Mouse (Mus musculus): ENCODE results near the gene Nt5dc2. TPM values are rescaled to one million over a fixed set of nuclear protein-coding genes. Genes with fewer than 3 reads are reported as not detected.

The Nt5dc2 gene
- total RNA-seq, 2 experiments from 2014 or later: 27.0 to 32.7 TPM

DNA sequence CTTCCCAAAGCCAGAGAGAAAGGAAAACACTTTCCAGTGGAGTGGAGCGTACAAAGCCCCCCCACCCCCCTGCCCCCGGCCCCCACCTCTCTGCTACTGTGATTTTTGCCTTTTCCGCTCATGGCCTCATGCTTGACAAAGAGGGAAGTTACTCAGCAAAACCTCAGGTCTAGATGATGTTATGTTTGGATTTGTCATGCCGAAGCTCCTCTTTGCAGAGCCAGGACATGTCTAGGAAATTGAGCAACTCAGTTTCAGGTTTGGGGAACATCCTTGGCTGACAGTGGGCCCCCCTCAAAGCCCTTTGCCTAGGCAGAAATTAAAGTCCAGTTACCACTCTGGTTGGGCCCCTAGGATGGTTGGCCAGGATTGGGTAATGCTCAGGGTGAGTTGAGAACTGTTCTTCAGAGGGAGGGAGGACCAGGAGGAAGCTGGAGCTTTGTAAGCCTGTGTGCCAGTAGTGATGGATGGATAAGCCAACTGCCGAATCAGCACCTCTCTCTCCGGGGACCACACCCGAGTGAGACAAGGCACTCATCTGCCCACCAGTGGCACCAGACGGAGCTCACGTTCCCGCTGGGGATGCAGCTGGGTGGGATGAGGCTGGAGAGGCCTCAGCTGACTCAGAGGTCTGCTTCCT is 35.3 kb downstream of the Nt5dc2 start:
- DNase-seq (ENCODE audit: low spot score in 2 of 2): no peak

DNA sequence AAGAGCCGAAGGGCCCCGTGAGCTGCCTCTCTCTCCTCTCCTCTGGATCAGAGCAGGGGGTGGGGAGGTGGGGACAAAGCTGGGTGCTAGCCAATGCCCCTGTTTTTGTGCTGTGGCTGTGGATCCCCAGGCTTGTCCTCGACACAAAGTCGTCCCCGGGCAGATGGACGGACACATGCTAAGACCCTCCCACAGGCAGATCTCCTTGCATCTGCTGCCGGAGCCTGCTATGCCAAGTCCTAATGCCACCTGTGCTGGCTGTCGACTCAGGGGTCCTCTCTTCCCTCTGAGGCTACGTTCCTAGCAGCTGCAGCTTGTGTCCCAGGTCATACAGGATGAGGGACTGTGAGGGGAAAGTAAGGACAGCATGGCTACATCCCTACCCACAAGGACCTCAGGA is 36.0 kb downstream of the Nt5dc2 start:
- DNase-seq (ENCODE audit: low spot score in 2 of 2): no peak

DNA sequence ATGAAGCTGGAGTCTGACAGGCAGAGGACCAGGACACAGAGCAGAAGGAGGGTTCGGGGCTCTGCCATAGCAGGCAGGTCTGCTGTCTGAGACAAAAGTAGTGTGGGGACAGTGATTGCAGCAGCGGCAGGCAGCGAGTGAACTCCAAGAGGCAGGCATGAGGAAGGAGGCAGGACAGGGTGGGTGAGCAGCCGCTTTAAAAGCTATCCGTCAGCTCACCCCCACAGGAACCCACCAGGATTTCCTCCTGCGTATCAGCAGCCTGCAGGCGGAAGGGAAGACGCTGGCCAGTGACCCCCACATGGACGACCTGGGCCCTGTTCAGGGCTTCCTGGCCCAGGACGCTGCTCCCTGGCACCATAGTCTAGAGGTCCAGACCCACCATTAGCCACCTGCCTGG is 37.6 kb downstream of the Nt5dc2 start, which contains the start of gene Stab1:
Gene Stab1, minus strand, starts transcription at position 217 of the 400 bp plus-strand sequence.
- DNase-seq (ENCODE audit: low spot score in 2 of 2): peak in 1 of 2 experiments; percentile 21

DNA sequence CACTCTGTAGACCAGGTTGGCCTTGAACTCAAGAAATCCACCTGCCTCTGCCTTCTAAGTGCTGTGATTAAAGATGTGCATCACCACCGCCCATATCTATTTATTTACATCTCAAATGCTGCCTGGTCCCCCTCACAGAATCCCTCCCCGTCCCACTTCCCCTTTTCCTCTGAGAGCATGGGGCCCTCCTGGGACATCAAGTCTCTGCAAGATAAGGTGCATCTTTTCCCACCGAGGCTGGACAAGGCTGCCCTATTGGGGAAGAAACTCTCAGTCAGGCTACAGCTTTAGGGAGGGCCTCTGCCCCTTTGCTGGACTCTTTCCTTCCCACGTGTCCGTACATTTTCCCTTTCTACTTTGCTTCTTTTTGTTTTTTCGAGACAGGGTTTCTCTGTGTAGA is 38.7 kb downstream of the Nt5dc2 start:
- DNase-seq (ENCODE audit: low spot score in 2 of 2): no peak

DNA sequence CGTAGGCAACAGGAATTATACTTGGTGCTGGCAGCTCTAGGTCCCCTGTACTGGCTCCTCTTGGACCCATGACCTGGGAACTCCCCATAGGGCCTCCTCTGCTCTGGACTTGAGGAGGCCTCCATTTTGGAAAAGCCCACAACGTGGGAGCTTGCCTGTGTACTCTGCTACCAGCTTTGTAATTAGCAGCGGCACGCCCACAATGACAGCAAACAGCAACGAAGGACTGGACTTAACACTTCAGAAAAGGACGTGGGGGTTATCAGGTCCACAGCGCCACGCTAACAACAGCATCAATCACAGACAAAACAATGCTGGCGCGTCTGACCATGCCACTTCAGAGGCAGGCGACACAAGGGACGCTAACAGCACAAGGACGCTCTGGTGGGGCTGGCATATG is 40.1 kb downstream of the Nt5dc2 start:
- DNase-seq (ENCODE audit: low spot score in 2 of 2): no peak

DNA sequence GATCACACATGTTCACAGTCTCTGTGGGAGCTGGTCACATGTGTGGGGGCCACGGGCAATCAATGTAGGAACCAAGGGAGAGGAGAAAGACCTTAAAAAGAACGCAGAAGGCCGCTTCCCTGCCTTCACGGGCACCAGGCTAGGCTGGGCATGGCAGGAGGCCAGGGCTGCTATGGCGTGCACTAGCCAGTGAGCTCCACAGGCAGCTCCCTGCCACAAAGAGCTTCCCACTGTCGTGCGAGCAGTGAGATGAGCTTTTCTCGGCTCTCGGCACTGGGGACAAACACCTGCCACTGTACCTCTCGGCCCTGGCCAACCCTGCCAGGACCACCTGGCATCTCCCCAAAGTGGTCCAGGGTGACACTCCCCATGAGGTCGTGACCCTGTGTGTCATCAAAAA is 40.5 kb downstream of the Nt5dc2 start:
- DNase-seq (ENCODE audit: low spot score in 2 of 2): no peak

DNA sequence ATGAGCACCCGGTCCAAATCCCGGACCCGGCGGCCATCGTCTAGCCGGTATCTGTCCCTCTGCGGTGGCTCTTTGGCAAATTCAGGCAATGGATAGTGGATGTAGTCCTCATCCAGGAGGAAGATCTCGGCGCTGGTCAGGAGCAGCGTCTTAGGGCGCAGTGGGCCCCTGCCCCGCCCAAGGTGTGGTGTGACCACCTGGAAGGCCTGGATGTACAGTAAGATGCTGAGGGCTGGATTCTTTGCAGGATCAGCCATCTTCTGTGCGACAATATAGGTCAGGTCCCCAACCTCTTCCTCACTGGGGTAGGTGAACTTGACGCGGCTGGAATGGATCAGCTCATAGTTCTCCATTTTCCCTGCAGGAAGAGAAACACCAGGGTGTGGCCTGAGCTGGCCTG is 41.0 kb downstream of the Nt5dc2 start:
- no peak for DNase-seq (ENCODE audit: low spot score in 2 of 2)

DNA sequence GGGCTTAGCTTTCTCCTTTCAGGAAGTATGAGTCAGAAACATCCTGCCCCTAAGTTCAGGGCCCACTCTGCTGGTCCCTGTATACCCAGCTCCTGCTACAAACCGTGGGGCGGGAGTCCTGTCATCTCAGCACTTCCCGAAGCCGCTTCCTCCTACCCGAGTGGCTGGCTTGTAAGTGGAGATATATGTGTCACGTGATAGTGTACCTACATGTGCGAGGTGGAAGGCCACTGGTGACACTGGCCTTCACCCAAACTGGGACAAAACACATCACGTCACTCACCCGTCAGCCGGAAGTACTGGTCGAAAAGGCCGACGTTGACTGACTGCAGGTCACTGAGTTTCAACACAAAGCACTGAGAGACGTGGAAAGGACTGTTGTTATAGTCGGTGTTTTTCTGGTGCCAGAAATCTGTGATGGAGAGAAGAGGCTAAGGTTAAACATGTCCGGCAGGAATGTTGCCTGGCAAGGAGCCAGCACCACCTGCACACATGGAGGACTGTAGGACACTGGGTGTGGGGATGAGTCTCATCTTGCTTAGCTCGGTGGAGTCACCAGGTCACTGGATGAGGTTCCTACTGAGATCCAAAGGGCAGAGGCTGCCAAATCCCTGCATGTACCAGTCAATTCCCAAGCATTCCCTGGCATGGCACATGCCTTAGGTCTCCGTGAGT is 42.1 kb downstream of the Nt5dc2 start:
- DNase-seq (ENCODE audit: low spot score in 2 of 2): peak in 1 of 2 experiments; percentile 28

DNA sequence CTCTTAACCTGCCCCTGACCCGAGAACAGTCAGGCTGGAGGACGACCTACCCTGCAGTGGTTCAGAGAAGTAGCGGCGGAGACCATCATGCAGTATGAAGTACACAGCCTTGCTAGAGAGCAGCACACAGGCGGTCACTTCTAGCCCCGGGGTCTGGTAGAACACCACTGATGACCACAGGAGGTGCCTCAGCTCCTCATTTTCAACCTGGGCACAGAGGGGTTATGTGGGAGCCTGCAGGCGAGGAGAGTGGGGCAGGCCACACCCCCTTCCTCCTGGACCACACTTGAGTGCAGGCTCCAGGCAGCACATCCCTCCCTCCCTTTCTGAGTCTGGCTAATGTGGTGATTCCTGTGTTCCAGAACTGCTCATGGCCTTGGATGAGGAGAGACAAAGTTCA is 42.7 kb downstream of the Nt5dc2 start:
- no peak for DNase-seq (ENCODE audit: low spot score in 2 of 2)

DNA sequence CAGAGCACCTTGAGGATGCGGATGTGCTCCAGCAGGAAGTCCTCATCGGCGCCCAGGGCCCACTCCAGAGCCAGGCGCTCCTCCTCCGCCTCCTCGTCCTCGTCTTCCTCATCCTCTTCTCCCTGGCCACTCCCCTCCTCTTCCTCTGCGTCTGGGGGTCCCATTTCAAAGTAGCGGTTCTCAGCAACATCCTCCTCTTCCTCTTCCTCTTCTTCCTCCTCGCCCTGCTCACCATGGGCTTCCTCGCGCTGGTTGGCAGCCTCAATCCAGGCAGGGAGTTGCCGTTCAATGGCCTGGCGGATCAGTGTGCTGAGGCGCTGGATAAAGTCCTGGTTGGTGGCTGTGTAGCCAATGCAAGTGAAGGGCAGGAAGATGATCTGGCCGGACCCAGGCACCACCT is 46.4 kb downstream of the Nt5dc2 start:
- DNase-seq (ENCODE audit: low spot score in 2 of 2): no peak

DNA sequence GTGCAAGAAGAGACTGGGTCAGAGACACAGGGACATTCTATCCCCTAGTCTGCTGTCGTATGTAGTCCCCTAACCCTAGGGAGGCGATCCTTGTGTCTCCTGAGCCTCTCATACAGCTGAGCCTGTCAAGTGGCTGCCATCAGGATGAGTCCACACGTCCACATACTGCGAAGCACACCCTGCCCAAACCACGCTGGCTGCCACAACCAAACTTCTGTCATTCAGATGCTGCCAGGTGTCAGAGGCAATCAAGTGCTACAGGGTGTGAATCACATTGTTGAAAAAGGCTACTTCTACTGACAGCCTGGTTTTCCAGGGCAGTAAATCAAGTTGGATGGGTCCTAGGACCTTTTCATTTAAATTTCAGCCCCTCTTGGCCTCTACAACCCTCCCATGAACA is 46.9 kb downstream of the Nt5dc2 start:
- no peak for DNase-seq (ENCODE audit: low spot score in 2 of 2)

DNA sequence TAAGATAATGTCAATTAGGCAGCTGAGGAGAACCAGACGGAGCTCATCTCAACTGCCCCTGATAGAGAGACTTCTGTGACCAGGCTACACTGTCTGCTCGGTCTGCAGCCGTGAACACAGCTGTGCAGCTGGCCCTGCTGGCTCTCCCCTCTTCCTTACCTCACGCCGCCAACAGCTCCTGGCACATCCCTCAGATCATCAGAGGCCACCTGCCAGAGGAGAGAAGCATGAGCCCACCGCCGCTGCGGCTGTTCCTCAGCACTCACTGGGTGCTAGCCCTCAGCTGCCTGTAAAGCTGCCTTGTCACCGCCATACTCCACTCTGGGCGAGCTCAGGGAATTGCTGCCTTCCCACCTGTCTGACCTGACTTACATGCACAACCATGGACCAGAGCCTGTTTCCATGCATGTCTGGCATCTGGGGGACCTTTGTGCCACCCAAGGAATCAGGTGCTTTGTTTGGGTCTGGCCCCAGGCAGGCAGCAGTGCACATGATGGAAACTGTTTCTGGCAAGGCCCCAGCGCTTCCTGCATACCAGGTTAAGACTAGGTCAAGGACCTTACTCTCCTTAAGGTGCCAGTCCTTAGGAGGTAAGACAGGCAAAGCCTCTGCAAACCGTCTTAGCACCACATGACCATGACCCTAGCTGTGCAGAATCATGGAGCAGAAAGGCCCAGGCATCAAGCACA is 49.0 kb downstream of the Nt5dc2 start:
- no peak for DNase-seq (ENCODE audit: low spot score in 2 of 2)

DNA sequence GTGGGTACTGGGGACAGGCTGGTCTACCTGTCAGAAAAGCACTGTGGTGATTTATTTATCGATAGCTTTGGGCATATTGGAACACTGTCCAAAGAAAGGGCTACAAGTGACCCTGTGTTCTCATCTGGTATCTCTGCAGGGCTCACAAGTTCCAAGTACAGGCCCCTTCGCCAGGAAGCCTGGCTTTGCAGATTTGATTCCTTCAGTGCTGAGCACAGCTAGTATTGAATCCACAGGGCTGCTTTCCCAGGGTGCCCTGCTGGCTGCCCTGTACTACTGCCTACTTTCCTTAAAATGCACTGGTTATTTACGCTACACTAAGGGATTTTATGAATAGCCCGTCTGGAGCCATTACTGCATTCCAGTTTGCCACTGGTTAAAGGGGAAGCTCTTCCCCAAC is 50.7 kb downstream of the Nt5dc2 start:
- DNase-seq (ENCODE audit: low spot score in 2 of 2): no peak

DNA sequence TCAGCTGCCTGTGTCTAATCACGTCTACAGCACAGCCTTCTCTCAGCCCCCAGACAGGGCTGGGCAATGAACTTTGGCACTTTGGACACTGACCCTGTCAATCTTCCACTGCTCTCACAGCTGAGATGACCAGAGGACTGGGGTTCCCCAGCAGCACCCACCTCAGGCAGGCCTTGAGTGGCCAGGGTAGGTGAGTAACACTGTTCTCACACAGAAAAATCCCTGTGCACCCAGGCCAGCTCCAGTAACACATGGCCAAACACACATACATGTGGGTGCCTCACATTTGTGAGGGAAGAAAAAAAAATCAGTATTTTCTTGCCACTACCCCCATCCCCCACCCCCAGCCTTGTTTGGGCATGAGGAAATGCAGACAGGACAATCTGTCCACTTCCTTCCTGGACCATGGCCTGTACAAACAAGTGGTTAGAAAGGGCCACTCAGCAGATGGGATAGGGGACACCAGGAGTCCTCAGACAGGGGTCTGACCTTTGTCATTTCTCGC is 52.0 kb downstream of the Nt5dc2 start:
- no peak for DNase-seq (ENCODE audit: low spot score in 2 of 2)

DNA sequence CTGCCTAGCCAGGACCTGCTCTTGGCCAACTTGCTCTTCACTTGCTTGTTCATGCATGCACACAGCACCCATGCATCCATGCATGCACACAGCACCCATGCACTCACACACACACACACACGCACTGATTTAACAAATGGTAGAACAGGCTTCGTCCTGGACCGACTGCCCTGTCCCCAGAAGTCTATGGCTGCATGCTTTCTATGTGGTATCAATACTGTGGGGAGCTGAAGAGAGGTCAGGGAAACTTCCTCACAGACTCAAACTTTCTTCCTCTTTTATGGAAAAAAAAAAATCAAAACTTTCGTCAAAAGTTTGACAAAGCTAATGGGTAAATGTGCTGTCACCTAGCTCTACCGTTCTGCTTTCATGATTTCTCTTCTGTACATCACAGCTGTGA is 52.7 kb downstream of the Nt5dc2 start:
- no peak for DNase-seq (ENCODE audit: low spot score in 2 of 2)

DNA sequence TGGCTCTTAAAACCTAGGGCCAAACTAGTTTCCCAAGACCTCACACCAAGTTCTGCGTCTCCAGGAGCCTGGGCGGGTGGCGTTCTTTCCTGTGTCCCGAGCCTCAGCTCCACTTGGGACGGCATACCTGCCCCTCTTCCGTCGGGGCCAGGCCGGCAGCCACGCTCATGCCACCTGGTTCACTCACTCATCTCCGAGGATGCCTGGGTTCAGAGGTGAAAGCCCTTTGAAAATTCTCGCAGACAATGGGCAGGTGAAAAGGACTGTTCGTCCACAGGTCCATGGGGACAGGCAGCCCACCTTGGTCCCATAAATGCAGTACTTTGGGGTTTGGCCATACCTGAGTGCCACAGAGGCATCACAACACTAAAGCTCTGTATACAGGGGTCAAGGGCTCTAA is 53.3 kb downstream of the Nt5dc2 start:
- no peak for DNase-seq (ENCODE audit: low spot score in 2 of 2)

DNA sequence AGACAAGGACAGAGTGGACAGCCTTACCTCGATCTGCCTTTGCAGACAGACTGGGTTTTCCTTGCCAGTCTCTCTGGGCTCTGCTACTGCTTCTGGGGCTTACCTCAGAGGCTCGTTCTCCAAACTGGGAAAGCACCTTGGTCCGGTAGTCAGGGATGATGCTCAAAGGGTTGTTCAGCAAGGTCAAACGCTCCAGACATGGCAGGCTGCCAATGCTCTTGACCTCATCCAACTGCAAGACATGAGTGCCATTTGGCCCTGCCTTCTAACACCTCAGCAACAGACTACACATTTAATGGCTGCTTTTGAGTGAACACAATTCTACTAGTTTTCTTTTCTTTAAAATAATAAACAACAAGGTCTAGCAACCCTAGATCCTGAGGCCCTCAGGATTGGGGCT is 55.8 kb downstream of the Nt5dc2 start:
- peak in 1 of 2 experiments; percentile 49 for DNase-seq (ENCODE audit: low spot score in 2 of 2)

Other genes starting within 250 kb of the Nt5dc2 start
- gene Itih4, start 244.6 kb upstream of the Nt5dc2 start, total RNA-seq (2021): 10 to 100 TPM in 1 of 2 experiments, 1 to 10 TPM in 1; 2.8 to 15.2 TPM
- under 1 TPM; 0.74 to 0.96 TPM for gene Itih3, start 207.3 kb upstream of the Nt5dc2 start, total RNA-seq (2021)
- gene Itih1, start 187.8 kb upstream of the Nt5dc2 start, total RNA-seq (2021): not detected
- 10 to 100 TPM; 10.3 to 11.8 TPM for gene Nek4, start 179.7 kb upstream of the Nt5dc2 start, total RNA-seq (2021)
- 10 to 100 TPM; 44.7 to 51.0 TPM for gene Glt8d1, start 129.7 kb upstream of the Nt5dc2 start, total RNA-seq (2021)
- gene Spcs1, start 129.4 kb upstream of the Nt5dc2 start, total RNA-seq (2021): 100 to 1,000 TPM; 210 to 259 TPM
- 10 to 100 TPM; 38.5 to 48.1 TPM for gene Pbrm1, start 111.9 kb upstream of the Nt5dc2 start, total RNA-seq (2021)
- 100 to 1,000 TPM; 103 to 127 TPM for gene Gnl3, start 111.9 kb upstream of the Nt5dc2 start, total RNA-seq (2021)
- 10 to 100 TPM; 63.6 to 81.3 TPM for gene Smim4, start 2.1 kb upstream of the Nt5dc2 start, total RNA-seq (2021)
- gene Stab1, start 37.6 kb downstream of the Nt5dc2 start, total RNA-seq (2021): 10 to 100 TPM; 83.4 to 93.7 TPM
- 1 to 10 TPM in 1 of 2 experiments, under 1 TPM in 1; 0.74 to 1.7 TPM for gene Tnnc1, start 77.3 kb downstream of the Nt5dc2 start, total RNA-seq (2021)
- 100 to 1,000 TPM; 257 to 319 TPM for gene Nisch, start 85.9 kb downstream of the Nt5dc2 start, total RNA-seq (2021)
- 10 to 100 TPM in 1 of 2 experiments, 1 to 10 TPM in 1; 8.5 to 10.6 TPM for gene Sema3g, start 86.8 kb downstream of the Nt5dc2 start, total RNA-seq (2021)
- gene Phf7, start 120.3 kb downstream of the Nt5dc2 start, total RNA-seq (2021): 1 to 10 TPM; 5.8 to 6.7 TPM
- 10 to 100 TPM; 55.9 to 69.2 TPM for gene Bap1, start 120.4 kb downstream of the Nt5dc2 start, total RNA-seq (2021)
- 1 to 10 TPM; 1.5 to 2.0 TPM for gene Dnah1, start 192.8 kb downstream of the Nt5dc2 start, total RNA-seq (2021)
- gene Capn7, start 205.6 kb downstream of the Nt5dc2 start, total RNA-seq (2021): 10 to 100 TPM; 32.9 to 45.3 TPM